8 mouse cellular contexts compared by ENCODE assay signal in the genomic region with DNA sequence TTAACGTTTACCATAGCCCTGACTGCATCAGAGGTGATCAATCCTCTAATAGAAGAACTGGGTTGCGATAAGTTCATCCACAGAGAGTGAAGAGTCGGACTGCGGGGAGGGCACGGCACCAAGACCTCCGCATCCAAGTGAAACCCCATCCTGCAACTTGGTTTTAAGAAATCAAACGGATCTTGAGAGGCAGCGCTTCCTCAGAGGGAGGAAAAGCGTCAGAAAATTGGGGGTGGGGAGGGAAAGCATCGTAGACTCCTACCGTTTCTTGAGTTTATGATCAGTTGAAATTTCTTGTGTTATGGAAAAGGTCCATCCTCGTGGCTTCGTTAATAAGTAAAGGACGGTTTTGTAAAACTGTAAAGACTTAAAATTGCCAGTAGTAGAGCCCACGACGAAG. TPM values are rescaled to one million over a fixed set of nuclear protein-coding genes. Genes with fewer than 3 reads are reported as not detected.
DNase-seq lines count a peak whose midpoint lies in the region; ATAC-seq and TF ChIP-seq lines count a peak whose summit lies in the region.

No protein-coding gene starts in this region.

- no peaks in the 10 kb centered on the region for H3K27me3 ChIP-seq in embryonic facial prominence, embryonic 14.5 days (replicated peaks; ENCODE audit: control insufficient read depth, insufficient read depth, low read length)
- no peaks in the 10 kb centered on the region for H3K27me3 ChIP-seq in intestine, embryonic 14.5 days (replicated peaks; ENCODE audit: control insufficient read depth, insufficient read depth, low read length)
- peaks cover 4% of the 10 kb centered on the region for H3K27me3 ChIP-seq in myocyte (ENCODE audit: control insufficient read depth, insufficient read depth, insufficient read length)

- peak overlapping the region; percentile 81 for H3ac ChIP-seq in myocyte (ENCODE audit: control insufficient read depth, insufficient read length)

- H3K4me1 ChIP-seq in embryonic facial prominence, embryonic 14.5 days (ENCODE audit: control insufficient read depth, insufficient read depth, low read length): no peaks in the 10 kb centered on the region
- peaks cover 10% of the 10 kb centered on the region for H3K4me1 ChIP-seq in intestine, embryonic 14.5 days (replicated peaks; ENCODE audit: control insufficient read depth, insufficient read depth, low read length)

- peak overlapping the region; percentile 96 for H3K9ac ChIP-seq in embryonic facial prominence, embryonic 14.5 days (ENCODE audit: low read depth, low read length)
- peak overlapping the region; percentile 93 for H3K9ac ChIP-seq in intestine, embryonic 14.5 days (ENCODE audit: low read length)

- no peak for TF ChIP-seq CTCF in left cerebral cortex, adult 2 months (IDR thresholded peaks at IDR 0.05)

- H3K27ac ChIP-seq in left cerebral cortex, adult 2 months: peak overlapping the region; percentile 88
- H3K27ac ChIP-seq in embryonic facial prominence, embryonic 14.5 days (replicated peaks; ENCODE audit: low read depth, low read length): peak overlapping the region; percentile 90
- H3K27ac ChIP-seq in intestine, embryonic 14.5 days (ENCODE audit: low read depth): peak overlapping the region; percentile 84

- DNase-seq in left cerebral cortex, adult 2 months (ENCODE audit: extremely low spot score in 1 of 2, low spot score in 2 of 2): no peak
- DNase-seq in left cerebral cortex, postnatal 4 days: no peak
- DNase-seq in embryonic facial prominence, embryonic 14.5 days (ENCODE audit: low spot score): no peak
- DNase-seq in intestine, embryonic 14.5 days (ENCODE audit: low spot score): no peak
- no peak for DNase-seq in layer of hippocampus, postnatal 14 days (ENCODE audit: low spot score in 2 of 2)
- DNase-seq in adrenal gland, adult 18-20 months (ENCODE audit: low spot score in 2 of 2): no peak
- DNase-seq in right cerebral cortex, postnatal 10 days (ENCODE audit: low spot score in 2 of 2): no peak

- H3K36me3 ChIP-seq in embryonic facial prominence, embryonic 14.5 days (ENCODE audit: control insufficient read depth, insufficient read depth, low read length): peaks cover 27% of the 10 kb centered on the region
- peaks cover 12% of the 10 kb centered on the region for H3K36me3 ChIP-seq in intestine, embryonic 14.5 days (ENCODE audit: control insufficient read depth, insufficient read depth, low read length)
- H3K36me3 ChIP-seq in myocyte (ENCODE audit: control insufficient read depth, insufficient read depth): no peaks in the 10 kb centered on the region

- H3K9me3 ChIP-seq in embryonic facial prominence, embryonic 14.5 days (ENCODE audit: control insufficient read depth, low read length): no peaks in the 10 kb centered on the region
- no peaks in the 10 kb centered on the region for H3K9me3 ChIP-seq in intestine, embryonic 14.5 days (ENCODE audit: control insufficient read depth, low read length)

- 28% methylated on average over 16 of the region's 16 CpGs for WGBS in embryonic facial prominence, embryonic 14.5 days
- WGBS in intestine, embryonic 14.5 days: 22% methylated on average over 16 of the region's 16 CpGs

- peak overlapping the region; percentile 70 for H3K4me2 ChIP-seq in embryonic facial prominence, embryonic 14.5 days (ENCODE audit: low read depth, low read length)
- peak overlapping the region; percentile 68 for H3K4me2 ChIP-seq in intestine, embryonic 14.5 days (ENCODE audit: low read length)
- H3K4me2 ChIP-seq in myocyte (ENCODE audit: low read depth): peak overlapping the region; percentile 61

- no peak for ATAC-seq in embryonic facial prominence, embryonic 14.5 days (ENCODE audit: low read depth)
- ATAC-seq in intestine, embryonic 14.5 days (replicated peaks; ENCODE audit: low FRiP score, low TSS enrichment, low read depth): no peak

- H3K4me3 ChIP-seq in left cerebral cortex, adult 2 months: peak overlapping the region; percentile 57
- H3K4me3 ChIP-seq in embryonic facial prominence, embryonic 14.5 days (ENCODE audit: low read depth, low read length): peak overlapping the region; percentile 81
- peak overlapping the region; percentile 76 for H3K4me3 ChIP-seq in intestine, embryonic 14.5 days (ENCODE audit: low read depth, low read length)
- peak overlapping the region; percentile 3 for H3K4me3 ChIP-seq in myocyte

- no peak for TF ChIP-seq POLR2A in myocyte (IDR thresholded peaks at IDR 0.05; ENCODE audit: insufficient read length, low read depth)

- intact Hi-C loops in left cerebral cortex, adult 2 months (cut with DNase I): loop anchor here (5.0 kb wide), 1 partner anchor 61 kb away; no protein-coding TSS in a partner anchor
- intact Hi-C loops in left cerebral cortex, postnatal 4 days (cut with DNase I): no loop called here

- H3K79me2 ChIP-seq in myocyte (ENCODE audit: control insufficient read depth, insufficient read depth): no peaks in the 10 kb centered on the region

TF ChIP-seq in myocyte, 11 proteins besides CTCF, POLR2A, EP300 and RAD21:
- TF ChIP-seq SRF (IDR thresholded peaks at IDR 0.05; ENCODE audit: control insufficient read depth, insufficient read length, low read depth) (no peak), POLR2AphosphoS2 (IDR thresholded peaks at IDR 0.05; ENCODE audit: insufficient read length, low read depth) (no peak), TCF12 (IDR thresholded peaks at IDR 0.05; ENCODE audit: insufficient read depth, poor library complexity, severe bottlenecking) (no peak), USF1 (IDR thresholded peaks at IDR 0.05; ENCODE audit: low read depth) (no peak), REST (IDR thresholded peaks at IDR 0.05; ENCODE audit: insufficient read depth, insufficient read length) (no peak), MYOD1 (IDR thresholded peaks at IDR 0.05; ENCODE audit: control insufficient read depth in 1 of 3, insufficient read length in 2 of 3, low read depth in 2 of 3) (no peak), E2F4 (IDR thresholded peaks at IDR 0.05; ENCODE audit: insufficient read depth) (no peak), MAX (IDR thresholded peaks at IDR 0.05; ENCODE audit: low read depth) (no peak), MYOG (IDR thresholded peaks at IDR 0.05; ENCODE audit: control insufficient read depth in 1 of 3, insufficient read depth in 1 of 3, insufficient read length in 2 of 3, low read depth in 2 of 3) (no peak)
TF ChIP-seq in myocyte: peak in this region for 0.

RNA-seq across cellular contexts. Expression of gene Eid2, which starts 0.9 kb away (rescaled TPM):
- total RNA-seq in left cerebral cortex, adult 2 months (2021): 10 to 100 TPM; 63.3 to 64.4 TPM
- total RNA-seq in left cerebral cortex, postnatal 4 days (2021): 10 to 100 TPM; 73.3 to 78.0 TPM
- 4.9 and 6.3 TPM in 2 replicates for polyA plus RNA-seq in embryonic facial prominence, embryonic 14.5 days (2014; fragmentation: Nextera tagmentation; extraction: Ambion mirVana)
- polyA plus RNA-seq in intestine, embryonic 14.5 days (2014; fragmentation: Nextera tagmentation; extraction: Ambion mirVana): 3.2 and 3.3 TPM in 2 replicates
- polyA plus RNA-seq in myocyte (2012; fragmentation: generic; extraction: Trizol): 6.5 TPM
- 10 to 100 TPM; 65.7 to 66.1 TPM for total RNA-seq in layer of hippocampus, postnatal 14 days (2021)
- 10 to 100 TPM; 22.3 to 27.8 TPM for total RNA-seq in adrenal gland, adult 18-20 months (2021)

RNA-seq across cellular contexts. Expression of gene Eid2b, which starts 9.0 kb away (rescaled TPM):
- total RNA-seq in left cerebral cortex, adult 2 months (2021): 10 to 100 TPM; 32.3 to 33.4 TPM
- total RNA-seq in left cerebral cortex, postnatal 4 days (2021): 10 to 100 TPM; 44.2 to 46.9 TPM
- 13.4 TPM in 2 replicates for polyA plus RNA-seq in embryonic facial prominence, embryonic 14.5 days (2014; fragmentation: Nextera tagmentation; extraction: Ambion mirVana)
- 9.4 and 9.5 TPM in 2 replicates for polyA plus RNA-seq in intestine, embryonic 14.5 days (2014; fragmentation: Nextera tagmentation; extraction: Ambion mirVana)
- polyA plus RNA-seq in myocyte (2012; fragmentation: generic; extraction: Trizol): 6.1 TPM
- 10 to 100 TPM; 40.5 to 41.4 TPM for total RNA-seq in layer of hippocampus, postnatal 14 days (2021)
- 10 to 100 TPM in 1 of 2 experiments, 1 to 10 TPM in 1; 9.4 to 10.1 TPM for total RNA-seq in adrenal gland, adult 18-20 months (2021)

RNA-seq across cellular contexts. Expression of gene Selenov, which starts 22.4 kb away (rescaled TPM):
- total RNA-seq in left cerebral cortex, adult 2 months (2021): 1 to 10 TPM in 1 of 2 experiments, under 1 TPM in 1; 0.79 to 1.1 TPM
- total RNA-seq in left cerebral cortex, postnatal 4 days (2021): 1 to 10 TPM; 1.1 to 1.3 TPM
- 0.42 TPM in 1 of 2 replicates, not detected in the other for polyA plus RNA-seq in embryonic facial prominence, embryonic 14.5 days (2014; fragmentation: Nextera tagmentation; extraction: Ambion mirVana)
- polyA plus RNA-seq in intestine, embryonic 14.5 days (2014; fragmentation: Nextera tagmentation; extraction: Ambion mirVana): 0.28 TPM in 1 of 2 replicates, not detected in the other
- polyA plus RNA-seq in myocyte (2012; fragmentation: generic; extraction: Trizol): not detected
- 1 to 10 TPM; 2.4 to 3.0 TPM for total RNA-seq in layer of hippocampus, postnatal 14 days (2021)
- not detected for total RNA-seq in adrenal gland, adult 18-20 months (2021)

RNA-seq across cellular contexts. Expression of gene Dll3, which starts 33.5 kb away (rescaled TPM):
- 1 to 10 TPM; 1.1 to 1.9 TPM for total RNA-seq in left cerebral cortex, adult 2 months (2021)
- 1 to 10 TPM; 6.9 to 8.1 TPM for total RNA-seq in left cerebral cortex, postnatal 4 days (2021)
- polyA plus RNA-seq in embryonic facial prominence, embryonic 14.5 days (2014; fragmentation: Nextera tagmentation; extraction: Ambion mirVana): 0.90 and 2.1 TPM in 2 replicates
- polyA plus RNA-seq in intestine, embryonic 14.5 days (2014; fragmentation: Nextera tagmentation; extraction: Ambion mirVana): 6.4 and 6.8 TPM in 2 replicates
- polyA plus RNA-seq in myocyte (2012; fragmentation: generic; extraction: Trizol): 0.02 TPM
- 1 to 10 TPM; 4.9 to 5.1 TPM for total RNA-seq in layer of hippocampus, postnatal 14 days (2021)
- under 1 TPM in 1 of 2 experiments, not detected in 1; 0.35 TPM for total RNA-seq in adrenal gland, adult 18-20 months (2021)

RNA-seq across cellular contexts. Expression of gene Timm50, which starts 43.3 kb away (rescaled TPM):
- 10 to 100 TPM; 41.7 to 47.0 TPM for total RNA-seq in left cerebral cortex, adult 2 months (2021)
- 10 to 100 TPM; 59.7 to 66.7 TPM for total RNA-seq in left cerebral cortex, postnatal 4 days (2021)
- 124 and 134 TPM in 2 replicates for polyA plus RNA-seq in embryonic facial prominence, embryonic 14.5 days (2014; fragmentation: Nextera tagmentation; extraction: Ambion mirVana)
- 183 and 198 TPM in 2 replicates for polyA plus RNA-seq in intestine, embryonic 14.5 days (2014; fragmentation: Nextera tagmentation; extraction: Ambion mirVana)
- polyA plus RNA-seq in myocyte (2012; fragmentation: generic; extraction: Trizol): 83.6 TPM
- total RNA-seq in layer of hippocampus, postnatal 14 days (2021): 10 to 100 TPM; 40.1 to 44.8 TPM
- total RNA-seq in adrenal gland, adult 18-20 months (2021): 10 to 100 TPM; 72.4 to 98.0 TPM

Comparison
In these comparisons a context has a peak if more than half of its experiments do, and no peak if none do; other contexts are left out.
1. H3K4me3 ChIP-seq: peak in every context shown above with its lines; median percentile 81 in embryonic facial prominence, embryonic 14.5 days; 76 in intestine, embryonic 14.5 days; 57 in left cerebral cortex, adult 2 months; 3 in myocyte.